In the genomic region with DNA sequence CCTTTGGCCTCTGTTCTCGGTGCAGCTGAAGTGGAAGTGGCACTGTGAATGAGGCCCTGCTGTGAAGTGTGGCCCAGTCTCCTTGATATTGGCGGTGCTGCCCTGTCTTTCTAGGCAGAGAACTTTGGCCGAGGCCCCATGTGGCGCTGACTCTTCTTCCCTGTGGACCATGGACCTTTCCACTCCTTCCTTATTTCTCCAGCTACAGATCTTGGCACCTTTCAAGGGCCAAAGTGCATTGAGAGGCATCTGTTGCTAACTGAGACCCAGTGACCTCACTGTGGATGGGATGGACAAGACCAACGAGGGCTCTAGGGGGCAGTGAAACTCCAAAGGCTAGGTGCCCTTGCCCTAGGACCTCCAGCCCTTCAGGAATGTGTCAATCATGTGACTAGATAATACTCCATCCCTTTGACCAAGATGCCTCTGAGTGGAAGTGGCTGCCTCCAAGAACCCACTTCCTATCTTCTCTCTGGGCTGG, we compare ENCODE assay signal across 12 mouse cellular contexts. TPM values are rescaled to one million over a fixed set of nuclear protein-coding genes. Genes with fewer than 3 reads are reported as not detected.
DNase-seq lines count a peak whose midpoint lies in the region; ATAC-seq and TF ChIP-seq lines count a peak whose summit lies in the region.
"Had no signal": no experiment of that assay in that cellular context is flagged by ENCODE, and none has a peak within 500 bp of the region (broad histone marks: within the 10 kb centered on the region; RNA-seq: fewer than 3 reads in every experiment).

No protein-coding gene starts in this region.

- ATAC-seq in liver, embryonic 14.5 days (ENCODE audit: insufficient read depth) = no peak
- ATAC-seq in stomach, embryonic 15.5 days (ENCODE audit: insufficient read depth, low FRiP score, low read depth) = no peak
- no peak for ATAC-seq in forebrain, embryonic 16.5 days

- no peak overlapping the region for H3K4me3 ChIP-seq in liver, adult 2 months (ENCODE audit: insufficient read depth, low read depth, low read length)
- no peak overlapping the region for H3K4me3 ChIP-seq in liver, embryonic 14.5 days (ENCODE audit: insufficient read depth in 1 of 2, low read depth in 2 of 2, low read length in 2 of 2)
- H3K4me3 ChIP-seq in stomach, embryonic 15.5 days (replicated peaks) = no peak overlapping the region
- H3K4me3 ChIP-seq in forebrain, embryonic 16.5 days (replicated peaks; ENCODE audit: low read length) = no peak overlapping the region
- H3K4me3 ChIP-seq: limb, embryonic 10.5 days; neural tube, embryonic 13.5 days had no signal

- H3K4me1 ChIP-seq in liver, adult 2 months (ENCODE audit: control insufficient read depth, insufficient read depth, low read length) = peaks cover 11% of the 10 kb centered on the region; the same call in 1 of the 2 replicates
- H3K4me1 ChIP-seq in liver, embryonic 14.5 days (replicated peaks; ENCODE audit: control insufficient read depth in 2 of 2, insufficient read depth in 2 of 2, low read length in 1 of 2) = peaks cover 55 to 62% of the 10 kb centered on the region in 2 experiments
- peaks cover 4% of the 10 kb centered on the region for H3K4me1 ChIP-seq in stomach, embryonic 15.5 days
- 0 out of 2 replicates have a peak, but pooled peaks cover 2% of the 10 kb centered on the region for H3K4me1 ChIP-seq in forebrain, embryonic 16.5 days (replicated peaks; ENCODE audit: control insufficient read depth, insufficient read depth, low read length)

- no peaks in the 10 kb centered on the region for H3K79me2 ChIP-seq in liver, adult 2 months (ENCODE audit: control insufficient read depth, insufficient read depth, low read length)

- no peak for TF ChIP-seq POLR2A in liver, adult 2 months (IDR thresholded peaks at IDR 0.05; ENCODE audit: extremely low read depth, insufficient read depth, low read length)

- no peaks in the 10 kb centered on the region for H3K27me3 ChIP-seq in liver, adult 2 months (ENCODE audit: control insufficient read depth, insufficient read depth, low read length)
- no peaks in the 10 kb centered on the region for H3K27me3 ChIP-seq in liver, embryonic 14.5 days (ENCODE audit: control insufficient read depth, insufficient read depth, low read length)
- H3K27me3 ChIP-seq in stomach, embryonic 15.5 days (replicated peaks) = no peaks in the 10 kb centered on the region
- peaks cover 3% of the 10 kb centered on the region; the same call in 1 of the 2 replicates for H3K27me3 ChIP-seq in forebrain, embryonic 16.5 days (replicated peaks; ENCODE audit: control insufficient read depth, insufficient read depth, low read length)

- H3K9ac ChIP-seq in liver, adult 2 months (ENCODE audit: low read depth, low read length) = no peak overlapping the region
- no peak overlapping the region for H3K9ac ChIP-seq in liver, embryonic 14.5 days (replicated peaks)
- no peak overlapping the region for H3K9ac ChIP-seq in stomach, embryonic 15.5 days
- no peak overlapping the region for H3K9ac ChIP-seq in forebrain, embryonic 16.5 days (replicated peaks; ENCODE audit: low read depth, low read length)
- H3K9ac ChIP-seq: neural tube, embryonic 13.5 days had no signal

- 24% methylated on average over 5 of the region's 5 CpGs for WGBS in liver, adult 2 months
- WGBS in liver, embryonic 14.5 days (ENCODE audit: insufficient replicate concordance) = 67% methylated on average over 5 of the region's 5 CpGs
- 75% methylated on average over 5 of the region's 5 CpGs for WGBS in stomach, embryonic 15.5 days
- 79% methylated on average over 5 of the region's 5 CpGs for WGBS in forebrain, embryonic 16.5 days

- peak; percentile 74 for DNase-seq in liver, adult 2 months (ENCODE audit: extremely low read depth, low read depth, low spot score)
- DNase-seq in liver = no peak
- peak; percentile 77 for DNase-seq in kidney, adult 18-20 months
- no peak for DNase-seq in liver, embryonic 14.5 days (ENCODE audit: low read depth in 3 of 3, low spot score in 3 of 3)
- no peak for DNase-seq in gastrocnemius, postnatal 25 days
- no peak for DNase-seq in frontal cortex, adult 2 months (ENCODE audit: extremely low spot score in 1 of 2, low spot score in 1 of 2)
- DNase-seq: cerebellum, adult 9-11 months had no signal

- H3K4me2 ChIP-seq in liver, embryonic 14.5 days (ENCODE audit: low read depth) = no peak overlapping the region
- H3K4me2 ChIP-seq in stomach, embryonic 15.5 days = no peak overlapping the region
- H3K4me2 ChIP-seq in forebrain, embryonic 16.5 days (ENCODE audit: low read length) = no peak overlapping the region
- H3K4me2 ChIP-seq: midbrain, embryonic 11.5 days; neural tube, embryonic 13.5 days had no signal

- H3K9me3 ChIP-seq in liver, embryonic 14.5 days (ENCODE audit: control insufficient read depth, low read length) = no peaks in the 10 kb centered on the region
- H3K9me3 ChIP-seq in stomach, embryonic 15.5 days = no peaks in the 10 kb centered on the region
- H3K9me3 ChIP-seq in forebrain, embryonic 16.5 days (ENCODE audit: control insufficient read depth, low read length) = no peaks in the 10 kb centered on the region
- H3K9me3 ChIP-seq: limb, embryonic 10.5 days; neural tube, embryonic 13.5 days had no signal

- no peaks in the 10 kb centered on the region for H3K36me3 ChIP-seq in liver, adult 2 months (ENCODE audit: control insufficient read depth, insufficient read depth, low read length)
- H3K36me3 ChIP-seq in liver, embryonic 14.5 days (replicated peaks; ENCODE audit: control insufficient read depth, insufficient read depth, low read depth) = no peaks in the 10 kb centered on the region
- no peaks in the 10 kb centered on the region for H3K36me3 ChIP-seq in stomach, embryonic 15.5 days
- H3K36me3 ChIP-seq in forebrain, embryonic 16.5 days (ENCODE audit: control insufficient read depth, insufficient read depth) = no peaks in the 10 kb centered on the region
- H3K36me3 ChIP-seq: limb, embryonic 10.5 days; neural tube, embryonic 13.5 days had no signal

- TF ChIP-seq EP300 in liver, embryonic 14.5 days (IDR thresholded peaks at IDR 0.05; ENCODE audit: low read depth) = no peak

- H3K27ac ChIP-seq in liver, adult 2 months (replicated peaks; ENCODE audit: insufficient read depth, low read depth, low read length) = peak overlapping the region; percentile 35; the same call in 1 of the 2 replicates
- H3K27ac ChIP-seq in liver, embryonic 14.5 days = peak overlapping the region; percentile 49
- peak overlapping the region; percentile 7; the same call in 1 of the 2 replicates for H3K27ac ChIP-seq in stomach, embryonic 15.5 days
- H3K27ac ChIP-seq in forebrain, embryonic 16.5 days (ENCODE audit: low read length) = no peak overlapping the region
- H3K27ac ChIP-seq: limb, embryonic 10.5 days; neural tube, embryonic 13.5 days had no signal

- no peak for TF ChIP-seq CTCF in liver, adult 2 months (IDR thresholded peaks at IDR 0.05; ENCODE audit: low read depth, low read length)
- peak; percentile 42 for TF ChIP-seq CTCF in liver, embryonic 14.5 days (IDR thresholded peaks at IDR 0.05; ENCODE audit: low read depth)

RNA-seq across cellular contexts. Expression of a gene that starts 1.1 kb away (rescaled TPM):
- 5.2 and 5.4 TPM in 2 replicates for total RNA-seq in liver, adult 2 months (2014; rRNA removed)
- 10.7 and 13.5 TPM in 2 replicates for polyA plus RNA-seq in liver, adult 2 months (2012; rRNA removed)
- 72.2 and 72.8 TPM in 2 replicates for polyA plus RNA-seq in liver, embryonic 14.5 days (2012; rRNA removed)
- polyA plus RNA-seq in liver, embryonic 14.5 days (2014; fragmentation: Nextera tagmentation; extraction: Ambion mirVana) = 111 and 130 TPM in 2 replicates
- polyA plus RNA-seq in stomach, embryonic 15.5 days (2015; fragmentation: Nextera tagmentation; extraction: Ambion mirVana) = 58.6 and 60.7 TPM in 2 replicates
- 10 to 100 TPM; 18.7 to 25.6 TPM for total RNA-seq in gastrocnemius, postnatal 25 days (2021)
- 52.1 and 62.4 TPM in 2 replicates for polyA plus RNA-seq in frontal cortex, adult 2 months (2012; rRNA removed)
- polyA plus RNA-seq in forebrain, embryonic 16.5 days (2015; fragmentation: Nextera tagmentation; extraction: Ambion mirVana) = 74.9 and 78.9 TPM in 2 replicates

RNA-seq across cellular contexts. Expression of a gene that starts 3.5 kb away (rescaled TPM):
- total RNA-seq in liver, adult 2 months (2014; rRNA removed) = not detected in 2 replicates
- polyA plus RNA-seq in liver, adult 2 months (2012; rRNA removed) = 0.09 and 0.13 TPM in 2 replicates
- polyA plus RNA-seq in liver, embryonic 14.5 days (2012; rRNA removed) = 0.30 and 0.53 TPM in 2 replicates
- polyA plus RNA-seq in liver, embryonic 14.5 days (2014; fragmentation: Nextera tagmentation; extraction: Ambion mirVana) = 0.24 and 0.27 TPM in 2 replicates
- polyA plus RNA-seq in stomach, embryonic 15.5 days (2015; fragmentation: Nextera tagmentation; extraction: Ambion mirVana) = 16.2 and 20.5 TPM in 2 replicates
- not detected for total RNA-seq in gastrocnemius, postnatal 25 days (2021)
- 0.08 and 0.10 TPM in 2 replicates for polyA plus RNA-seq in frontal cortex, adult 2 months (2012; rRNA removed)
- 0.21 and 0.22 TPM in 2 replicates for polyA plus RNA-seq in forebrain, embryonic 16.5 days (2015; fragmentation: Nextera tagmentation; extraction: Ambion mirVana)

RNA-seq across cellular contexts. Expression of a gene that starts 20.7 kb away (rescaled TPM):
- total RNA-seq in liver, adult 2 months (2014; rRNA removed) = 21.8 and 28.5 TPM in 2 replicates
- 42.4 and 42.5 TPM in 2 replicates for polyA plus RNA-seq in liver, adult 2 months (2012; rRNA removed)
- polyA plus RNA-seq in liver, embryonic 14.5 days (2012; rRNA removed) = 9.8 and 10.8 TPM in 2 replicates
- polyA plus RNA-seq in liver, embryonic 14.5 days (2014; fragmentation: Nextera tagmentation; extraction: Ambion mirVana) = 16.0 and 18.4 TPM in 2 replicates
- polyA plus RNA-seq in stomach, embryonic 15.5 days (2015; fragmentation: Nextera tagmentation; extraction: Ambion mirVana) = 13.1 and 15.1 TPM in 2 replicates
- 1 to 10 TPM; 1.4 to 2.4 TPM for total RNA-seq in gastrocnemius, postnatal 25 days (2021)
- 3.7 and 4.0 TPM in 2 replicates for polyA plus RNA-seq in frontal cortex, adult 2 months (2012; rRNA removed)
- polyA plus RNA-seq in forebrain, embryonic 16.5 days (2015; fragmentation: Nextera tagmentation; extraction: Ambion mirVana) = 2.1 TPM in 2 replicates

RNA-seq across cellular contexts. Expression of a gene that starts 43.1 kb away (rescaled TPM):
- total RNA-seq in liver, adult 2 months (2014; rRNA removed) = 0.60 and 0.83 TPM in 2 replicates
- 1.9 and 2.0 TPM in 2 replicates for polyA plus RNA-seq in liver, adult 2 months (2012; rRNA removed)
- polyA plus RNA-seq in liver, embryonic 14.5 days (2012; rRNA removed) = 0.33 and 0.51 TPM in 2 replicates
- 0.36 and 0.80 TPM in 2 replicates for polyA plus RNA-seq in liver, embryonic 14.5 days (2014; fragmentation: Nextera tagmentation; extraction: Ambion mirVana)
- polyA plus RNA-seq in stomach, embryonic 15.5 days (2015; fragmentation: Nextera tagmentation; extraction: Ambion mirVana) = 38.4 and 47.2 TPM in 2 replicates
- under 1 TPM in 1 of 2 experiments, not detected in 1; 0.29 TPM for total RNA-seq in gastrocnemius, postnatal 25 days (2021)
- polyA plus RNA-seq in frontal cortex, adult 2 months (2012; rRNA removed) = 0.11 and 0.22 TPM in 2 replicates
- 0.17 TPM in 1 of 2 replicates, not detected in the other for polyA plus RNA-seq in forebrain, embryonic 16.5 days (2015; fragmentation: Nextera tagmentation; extraction: Ambion mirVana)

RNA-seq across cellular contexts. Expression of a gene that starts 51.6 kb away (rescaled TPM):
- total RNA-seq in liver, adult 2 months (2014; rRNA removed) = 106 and 108 TPM in 2 replicates
- 134 and 136 TPM in 2 replicates for polyA plus RNA-seq in liver, adult 2 months (2012; rRNA removed)
- 26.5 and 29.1 TPM in 2 replicates for polyA plus RNA-seq in liver, embryonic 14.5 days (2012; rRNA removed)
- 54.6 and 59.7 TPM in 2 replicates for polyA plus RNA-seq in liver, embryonic 14.5 days (2014; fragmentation: Nextera tagmentation; extraction: Ambion mirVana)
- polyA plus RNA-seq in stomach, embryonic 15.5 days (2015; fragmentation: Nextera tagmentation; extraction: Ambion mirVana) = 206 and 215 TPM in 2 replicates
- total RNA-seq in gastrocnemius, postnatal 25 days (2021) = 10 to 100 TPM; 38.8 to 51.5 TPM
- 34.5 and 36.4 TPM in 2 replicates for polyA plus RNA-seq in frontal cortex, adult 2 months (2012; rRNA removed)
- 41.0 and 45.7 TPM in 2 replicates for polyA plus RNA-seq in forebrain, embryonic 16.5 days (2015; fragmentation: Nextera tagmentation; extraction: Ambion mirVana)

Comparison
In these comparisons a context has a peak if more than half of its experiments do, and no peak if none do; other contexts are left out.
1. DNase-seq: peak in liver, adult 2 months (single experiment) and kidney, adult 18-20 months (single experiment); none in liver (single experiment), liver, embryonic 14.5 days (0 of 3), gastrocnemius, postnatal 25 days (single experiment) and frontal cortex, adult 2 months (0 of 2).
2. RNA of a gene that starts 3.5 kb away (polyA plus RNA-seq): 16.2 to 20.5 TPM in stomach, embryonic 15.5 days; 0.24 to 0.53 TPM in liver, embryonic 14.5 days, 0.21 to 0.22 TPM in forebrain, embryonic 16.5 days, 0.09 to 0.13 TPM in liver, adult 2 months and 0.08 to 0.10 TPM in frontal cortex, adult 2 months; every median in the first group is over 10 times any median in the second.